Mouse (Mus musculus): ENCODE results near the gene Nfkbie.

The Nfkbie gene

DNA sequence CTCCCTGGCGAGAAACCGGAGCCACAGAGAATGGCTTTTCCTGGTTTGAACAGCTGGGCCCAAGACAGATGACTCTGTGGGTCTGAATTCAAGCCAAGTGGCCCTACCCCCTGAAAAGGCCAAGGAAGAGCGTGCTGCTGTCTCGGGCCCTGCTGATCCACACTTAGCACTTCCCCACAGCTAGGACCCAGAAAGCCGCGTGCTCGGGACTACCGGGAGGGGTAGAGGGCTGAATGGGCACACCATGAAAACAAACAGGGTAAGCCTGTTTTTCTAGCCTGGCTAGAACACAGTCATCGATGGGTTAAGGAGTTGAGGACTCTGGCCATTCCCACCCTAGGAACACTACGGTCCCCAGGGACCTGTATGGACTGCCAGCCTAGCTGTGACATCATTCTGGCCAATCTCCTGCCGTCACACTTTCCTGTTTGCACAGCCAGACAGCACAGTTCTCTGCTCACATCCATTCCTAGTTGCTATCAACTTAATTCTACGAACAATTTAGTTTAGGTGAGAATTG, 25.5 kb downstream of the Nfkbie start:
- no peak for DNase-seq (ENCODE audit: low spot score in 2 of 2)

DNA sequence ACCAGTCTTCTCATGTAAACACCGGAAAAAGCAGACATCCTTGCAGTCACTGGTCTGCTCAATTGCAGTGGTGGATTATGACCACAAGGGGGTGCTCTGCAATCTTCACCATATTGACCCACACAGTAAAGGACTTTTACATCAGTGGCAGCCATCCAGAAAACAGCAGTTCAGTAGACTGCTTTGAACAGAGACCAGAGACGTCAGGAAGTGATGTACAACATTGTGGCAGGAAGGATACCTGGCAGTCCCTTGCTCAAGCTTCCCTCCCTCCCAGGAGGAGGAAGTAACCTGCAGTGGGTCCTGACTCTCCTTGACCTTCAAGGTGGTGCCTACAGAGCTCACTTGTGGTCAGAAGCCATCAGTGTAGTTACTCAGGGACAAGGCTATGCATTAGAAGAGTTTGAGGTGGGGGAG, 26.1 kb downstream of the Nfkbie start:
- peak; percentile 47 to 73 for DNase-seq (ENCODE audit: low spot score in 2 of 2)

DNA sequence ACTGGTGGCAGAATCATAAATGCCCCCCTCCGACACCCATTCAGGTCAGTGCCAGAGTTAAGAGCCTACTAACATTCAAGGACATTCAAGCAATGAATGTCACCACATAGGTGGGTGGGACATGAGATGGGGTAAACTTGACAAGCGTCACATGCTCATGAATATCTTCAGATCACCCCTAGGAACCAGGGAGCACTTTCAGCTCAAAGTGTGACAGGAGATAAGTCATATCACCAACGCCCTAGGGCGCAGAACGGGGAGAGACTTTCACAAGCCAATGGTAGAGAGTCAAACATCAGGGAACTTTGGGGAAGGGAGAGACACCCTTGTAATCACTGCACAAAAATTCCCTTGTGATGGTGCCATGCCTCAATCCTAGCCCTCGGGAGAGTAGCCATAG, 26.7 kb downstream of the Nfkbie start:
- no peak for DNase-seq (ENCODE audit: low spot score in 2 of 2)

DNA sequence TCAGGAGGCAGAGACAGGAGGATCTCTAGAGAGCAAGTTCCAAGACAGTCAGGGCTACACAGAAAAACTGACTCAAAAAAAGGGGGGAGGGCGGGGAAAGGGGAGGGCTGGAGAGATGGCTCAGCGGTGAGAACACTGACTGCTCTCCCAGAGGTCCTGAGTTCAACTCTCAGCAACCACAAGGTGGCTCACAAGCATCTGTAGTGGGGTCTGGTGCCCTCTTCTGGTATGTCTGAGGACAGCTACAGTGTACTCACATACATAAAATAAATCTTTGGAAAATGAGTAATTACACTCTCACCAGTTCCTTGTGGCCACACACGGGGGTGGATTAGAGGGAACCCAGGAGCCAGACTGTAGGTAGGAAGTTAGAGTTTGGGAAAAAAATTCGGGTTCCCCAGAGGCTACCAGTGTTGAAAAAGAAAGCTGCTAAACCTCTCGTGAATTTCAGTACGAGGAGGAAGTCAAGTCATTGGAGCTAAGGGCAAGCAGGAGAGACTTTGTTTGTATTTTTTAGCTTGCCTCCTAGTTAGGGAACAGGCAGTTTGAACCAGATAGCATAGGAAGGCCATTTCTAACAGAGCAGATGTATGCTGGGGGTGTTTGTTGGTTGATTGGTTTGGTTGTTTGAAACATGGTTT, 27.3 kb downstream of the Nfkbie start:
- no peak for DNase-seq (ENCODE audit: low spot score in 2 of 2)

DNA sequence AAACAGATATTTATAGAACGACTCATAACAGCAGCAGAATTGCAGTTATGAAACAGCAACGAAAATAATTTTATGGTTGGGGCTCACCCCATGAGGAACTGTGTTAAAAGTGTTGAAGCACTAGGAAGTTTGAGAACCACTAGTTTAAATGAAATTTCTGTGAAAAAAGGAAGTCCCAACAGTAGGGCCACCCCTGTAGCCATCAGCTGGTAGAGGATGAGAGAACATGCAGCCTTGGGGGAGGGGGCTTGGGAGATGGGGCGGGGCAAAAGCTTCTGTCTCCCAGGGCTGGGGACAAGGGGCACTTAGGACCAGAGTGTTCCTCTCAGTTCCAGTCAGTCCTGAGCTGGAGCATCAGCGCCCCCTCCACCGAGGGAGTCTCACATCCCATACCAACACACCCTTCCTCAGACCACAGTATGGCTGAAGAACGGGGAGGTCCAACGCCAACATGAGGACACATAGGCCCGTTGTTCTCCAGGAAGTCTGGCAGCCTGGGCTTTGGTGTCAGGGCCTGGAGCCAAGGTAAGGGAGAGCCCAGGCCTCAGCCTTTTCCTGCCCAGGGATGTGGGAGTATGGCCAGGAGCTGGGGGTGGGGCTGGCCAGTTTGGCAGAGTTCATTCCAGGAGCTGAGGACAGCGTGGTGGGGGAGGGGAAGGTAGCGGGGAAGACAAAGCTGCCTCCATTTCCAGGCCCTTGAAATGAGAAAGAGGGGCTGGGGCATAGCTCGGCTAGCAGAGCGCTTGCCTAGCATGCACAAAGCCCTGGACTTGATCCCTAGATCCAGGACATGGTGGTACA, 28.8 kb downstream of the Nfkbie start:
- DNase-seq (ENCODE audit: low spot score in 2 of 2) = no peak

DNA sequence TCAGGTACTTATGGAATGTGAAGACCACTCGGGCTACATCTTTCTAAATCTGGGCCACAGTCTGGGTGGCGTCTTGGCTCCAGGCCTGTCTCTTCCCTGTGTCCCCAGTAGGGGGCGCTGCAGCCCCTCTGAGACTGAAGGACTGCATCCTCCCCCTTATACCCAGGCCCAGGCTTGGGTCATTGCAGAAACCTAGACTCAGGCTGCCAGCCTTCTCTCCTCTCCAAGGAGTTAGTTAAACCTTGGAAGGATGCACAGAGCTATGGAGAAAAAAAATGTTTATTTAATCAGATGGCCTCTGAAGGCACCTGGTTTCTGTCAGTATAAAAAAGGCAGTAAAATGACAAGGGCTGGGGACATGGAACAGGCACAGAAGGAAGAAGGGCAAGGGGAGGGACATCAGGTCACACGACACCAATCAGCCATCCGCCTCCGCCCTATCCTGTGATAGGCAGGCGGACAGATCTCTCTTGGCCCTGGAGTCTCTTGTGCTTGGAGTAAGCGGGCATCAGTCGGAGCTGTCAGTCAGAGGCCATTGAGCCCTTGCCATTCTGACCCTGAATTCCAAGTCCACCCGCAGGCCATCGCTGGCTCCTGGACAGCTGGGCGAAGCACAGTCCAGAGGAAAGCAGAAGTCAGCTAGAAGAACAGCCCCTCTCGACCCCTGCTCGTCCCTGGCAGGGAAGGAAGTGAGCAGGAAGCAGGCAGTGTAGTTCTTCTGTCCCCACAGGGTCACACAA, 29.6 kb downstream of the Nfkbie start:
- DNase-seq (ENCODE audit: low spot score in 2 of 2) = peak; percentile 40 to 69

DNA sequence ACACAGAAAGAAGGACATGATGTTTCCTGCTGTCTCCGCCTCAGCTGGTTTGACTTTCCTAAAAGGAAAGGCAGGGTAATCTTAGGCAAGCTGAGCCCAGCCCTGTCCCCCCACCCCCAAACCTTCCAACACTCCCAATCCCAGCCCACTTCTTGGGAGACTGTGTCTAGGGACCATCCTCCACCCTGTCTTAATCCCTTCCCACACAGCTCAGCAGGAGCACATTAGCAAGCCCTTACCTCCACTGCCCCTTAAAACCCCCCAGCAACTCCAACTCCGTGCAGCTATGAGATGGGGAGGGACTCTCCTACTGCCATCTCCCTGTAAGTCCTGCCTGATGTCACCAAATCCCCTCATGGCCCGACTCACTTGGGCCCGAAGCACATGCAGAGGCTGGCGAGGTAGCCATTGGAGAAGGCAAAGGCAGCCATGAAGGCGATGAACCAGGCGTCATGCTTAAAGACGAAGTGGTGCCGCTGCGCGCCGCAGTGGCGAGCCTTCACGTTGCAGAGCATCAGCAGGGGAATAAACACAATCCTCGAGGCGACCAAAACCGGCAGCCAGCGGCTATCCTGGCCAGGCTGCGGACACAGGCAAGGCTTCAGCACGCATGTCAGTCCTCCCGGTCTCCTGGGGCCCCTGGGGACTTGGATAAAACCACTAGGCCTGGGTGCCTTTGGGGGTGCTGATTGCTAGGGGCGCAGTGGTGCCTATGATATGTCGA, 30.4 kb downstream of the Nfkbie start:
- DNase-seq (ENCODE audit: low spot score in 2 of 2) = no peak

DNA sequence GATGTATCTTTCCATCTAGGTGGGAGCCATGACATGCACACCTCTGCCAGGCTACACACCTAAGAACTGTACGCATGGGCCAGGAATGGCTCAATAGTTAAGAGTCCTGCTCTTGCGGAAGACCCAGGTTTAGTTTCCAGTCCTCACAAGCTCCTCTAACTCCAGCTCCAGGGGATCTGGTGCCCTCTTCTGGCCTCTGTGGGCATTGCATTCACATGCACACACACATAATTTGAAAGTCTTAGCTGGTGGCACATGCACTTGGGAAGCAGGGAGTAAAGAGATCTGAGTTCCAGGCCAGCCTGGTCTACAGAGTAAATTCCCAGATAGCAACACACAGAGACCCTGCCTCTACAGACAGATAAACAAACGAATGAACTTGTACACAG, 30.9 kb downstream of the Nfkbie start:
- no peak for DNase-seq (ENCODE audit: low spot score in 2 of 2)

DNA sequence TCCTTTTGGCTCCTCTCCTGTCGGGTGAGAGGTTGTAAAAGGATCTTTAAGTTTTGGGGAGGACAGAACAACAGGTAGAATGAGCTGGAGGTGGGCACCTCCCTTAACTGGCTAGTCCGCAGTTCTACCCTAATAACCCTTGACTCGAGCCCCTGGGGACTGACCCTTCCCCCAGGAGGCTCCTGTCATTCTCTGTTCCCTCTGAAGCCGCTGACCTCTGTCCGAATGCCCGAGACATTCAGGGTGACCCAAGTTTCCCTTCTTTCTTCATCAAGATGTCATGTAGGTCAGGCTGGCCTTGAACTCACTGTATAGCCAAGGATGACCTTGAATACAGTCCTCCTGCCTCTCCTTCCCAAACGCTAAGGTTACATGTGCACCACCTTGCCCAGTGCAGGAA, 32.9 kb downstream of the Nfkbie start:
- DNase-seq (ENCODE audit: low spot score in 2 of 2) = no peak

DNA sequence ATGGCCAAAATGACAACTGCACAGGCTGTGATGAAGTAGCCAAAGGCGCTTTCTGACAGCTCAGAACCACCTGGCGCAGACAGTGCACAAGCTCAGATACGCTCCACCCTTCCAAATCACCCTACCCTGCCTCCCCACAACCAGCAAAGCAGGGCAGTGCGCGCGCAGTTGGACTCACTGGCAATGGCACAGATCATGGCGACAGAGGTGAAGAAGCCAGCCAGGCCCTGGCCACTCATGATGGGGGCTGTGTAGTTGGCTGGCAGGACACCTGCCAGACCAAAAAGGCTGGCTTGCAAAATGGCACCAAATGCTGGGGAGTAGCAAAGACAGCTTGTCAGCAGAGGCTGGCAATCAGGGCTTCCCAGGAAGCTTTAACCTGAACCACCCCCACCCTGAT, 33.7 kb downstream of the Nfkbie start:
- DNase-seq (ENCODE audit: low spot score in 2 of 2) = no peak

DNA sequence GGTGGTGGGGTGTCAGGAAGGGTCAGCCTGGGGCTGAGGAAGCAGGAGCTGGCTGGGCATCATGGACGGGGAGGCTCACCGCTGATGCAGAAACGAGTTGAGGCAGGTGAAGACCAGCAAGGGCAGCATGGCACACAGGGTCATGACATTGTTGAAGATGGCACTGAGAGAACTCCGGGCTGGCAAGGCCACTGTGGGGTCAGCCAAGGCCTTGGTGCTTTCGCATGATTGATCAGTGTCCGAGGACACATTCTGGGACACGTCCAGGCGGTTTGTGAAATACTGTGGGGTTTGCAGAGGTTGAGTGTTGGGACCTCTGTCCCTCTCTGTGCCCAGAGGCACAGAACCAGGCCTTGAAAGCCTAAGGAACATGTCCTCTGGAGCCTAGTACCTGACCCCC, 34.3 kb downstream of the Nfkbie start:
- DNase-seq (ENCODE audit: low spot score in 2 of 2) = no peak

DNA sequence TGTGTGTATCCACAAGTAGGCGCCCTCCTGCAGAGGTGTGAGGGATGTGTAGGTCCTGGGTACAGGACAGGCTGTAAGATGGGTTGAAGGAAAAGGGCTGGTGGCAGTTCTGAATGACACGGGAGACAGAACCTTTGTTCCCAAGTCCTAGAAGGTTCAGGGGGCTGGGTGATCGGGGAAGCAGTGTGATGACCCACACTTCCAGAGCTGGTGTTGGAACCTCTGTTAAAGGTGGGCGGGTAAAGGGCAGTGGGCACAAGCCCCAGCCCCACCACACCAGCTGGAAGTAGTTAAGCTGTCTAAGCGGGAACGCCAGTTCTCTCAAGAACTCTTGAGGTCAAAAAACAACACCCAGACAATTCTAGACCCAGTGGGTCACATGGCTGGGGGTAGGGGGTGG, 34.9 kb downstream of the Nfkbie start:
- DNase-seq (ENCODE audit: low spot score in 2 of 2) = no peak

DNA sequence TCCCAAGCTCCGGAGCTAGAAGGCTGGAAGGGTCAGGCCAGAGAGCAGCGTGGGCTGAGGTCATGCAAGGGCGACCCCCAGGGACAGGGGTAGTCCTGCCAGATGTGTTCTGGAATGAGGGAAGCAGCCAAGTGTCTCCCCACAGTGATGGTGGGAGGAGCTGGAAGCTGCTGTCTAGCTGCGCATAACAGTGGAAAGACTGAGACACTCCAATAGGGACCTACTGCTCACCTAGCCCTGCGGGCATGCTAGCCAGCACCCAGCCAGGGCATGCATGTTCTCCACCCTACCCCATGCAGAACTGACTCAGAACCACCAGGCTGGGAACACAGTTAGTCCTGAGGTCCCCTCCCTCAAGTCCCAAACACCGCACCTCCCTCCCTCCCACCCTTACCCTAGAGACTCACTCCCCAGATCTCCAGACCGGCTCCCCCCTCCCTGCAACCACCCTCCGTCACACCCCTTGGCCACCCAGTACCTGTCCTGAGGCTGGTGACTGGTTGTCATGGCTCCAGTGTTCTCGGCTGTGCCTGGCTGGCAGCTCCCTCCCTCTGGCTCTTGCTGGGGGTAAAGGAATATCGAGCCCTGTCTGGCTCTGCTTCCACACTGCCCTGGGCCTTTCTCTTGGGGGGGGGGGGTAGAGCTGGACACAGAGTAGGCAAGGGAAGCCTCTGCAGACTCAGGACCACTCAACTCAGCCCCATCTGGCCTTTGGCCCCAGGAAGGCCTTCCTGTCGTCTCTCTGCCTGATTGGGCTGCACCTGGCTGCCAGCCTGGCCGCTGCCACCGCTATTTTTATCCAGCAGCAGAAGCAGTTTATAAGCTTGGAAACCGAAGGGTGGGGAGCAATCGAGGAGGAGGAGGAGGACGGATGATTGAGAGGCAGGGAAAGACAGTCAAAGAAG, 36.5 kb downstream of the Nfkbie start:
- DNase-seq (ENCODE audit: low spot score in 2 of 2) = no peak

DNA sequence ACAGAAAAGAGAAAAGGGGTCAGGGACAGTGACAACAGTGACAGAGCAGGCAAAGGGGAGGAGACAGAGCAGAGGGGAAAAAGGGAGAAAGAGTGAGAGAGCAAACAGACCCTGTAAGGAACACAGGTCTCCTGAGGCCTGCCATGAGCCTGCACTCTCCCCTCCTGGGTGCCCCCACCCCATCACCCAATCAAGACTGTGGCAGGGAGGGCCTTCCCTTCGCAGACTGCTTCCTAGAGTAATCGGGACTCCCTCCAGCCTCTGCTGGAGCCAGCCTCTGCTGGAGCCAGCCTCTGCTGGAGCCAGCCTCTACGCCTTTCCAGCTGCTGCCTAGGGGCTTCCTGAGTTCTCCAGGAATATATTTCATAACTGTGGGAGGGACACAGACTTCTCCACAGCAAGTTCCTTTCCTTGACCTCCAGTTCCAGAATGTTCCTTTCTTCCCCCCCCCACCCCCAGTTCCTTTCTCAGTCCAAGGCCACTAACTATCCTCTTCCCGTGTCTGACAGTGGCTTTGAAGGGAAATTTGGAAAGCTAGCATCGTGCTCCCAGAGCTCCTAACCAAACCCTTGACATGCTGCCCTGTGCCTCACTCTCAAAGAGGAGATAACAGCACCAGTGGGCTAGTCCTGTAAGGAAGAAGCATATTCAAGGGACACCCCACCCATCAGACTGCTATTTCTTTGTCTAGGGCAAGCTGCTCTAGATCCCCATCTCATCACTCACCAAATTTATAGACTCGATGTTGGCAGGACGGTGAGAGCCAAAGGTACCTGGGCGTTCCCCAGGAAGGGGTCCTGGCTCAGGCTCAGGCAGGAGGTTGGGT, 37.3 kb downstream of the Nfkbie start:
- DNase-seq (ENCODE audit: low spot score in 2 of 2) = no peak

DNA sequence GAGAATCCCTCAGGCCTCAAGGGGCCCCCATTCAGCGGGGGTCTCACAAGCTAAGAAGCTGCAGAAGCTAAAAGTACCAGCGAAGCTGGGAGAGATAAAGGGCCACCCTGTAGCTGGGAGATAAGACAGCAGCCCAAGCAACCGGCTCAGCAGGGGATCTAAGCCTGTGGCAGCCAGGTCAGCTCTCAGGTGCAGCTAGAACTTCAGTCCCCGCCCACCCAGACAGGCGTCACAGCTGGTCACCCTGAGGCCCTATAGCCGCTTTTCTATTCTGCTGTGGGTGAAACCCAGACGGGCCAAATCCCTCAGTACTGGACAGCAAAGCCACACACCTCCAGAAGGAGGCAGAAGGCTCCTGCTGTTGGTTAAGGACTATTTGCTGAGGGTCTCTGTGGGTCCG, 38.0 kb downstream of the Nfkbie start:
- peak; percentile 43 to 48 for DNase-seq (ENCODE audit: low spot score in 2 of 2)

DNA sequence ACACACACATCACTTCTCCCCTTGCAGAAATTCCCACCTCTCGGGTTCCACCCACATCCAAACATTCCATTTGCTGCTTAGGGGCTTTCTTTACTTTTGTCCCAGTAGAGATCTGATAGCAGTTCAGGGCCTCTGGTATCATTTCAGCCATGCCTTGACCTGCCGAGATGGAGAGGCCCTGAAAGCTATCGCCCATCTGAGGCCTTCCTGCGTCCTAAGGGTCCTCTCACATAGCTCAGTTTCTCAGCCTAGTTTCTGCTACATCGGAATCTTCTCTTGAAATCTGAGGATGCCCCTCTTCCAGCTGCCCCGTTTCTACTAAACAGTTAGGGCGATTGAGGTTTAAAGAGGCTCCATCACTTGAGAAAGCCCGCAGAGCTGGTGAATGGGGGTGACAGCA, 38.7 kb downstream of the Nfkbie start:
- DNase-seq (ENCODE audit: low spot score in 2 of 2) = no peak

DNA sequence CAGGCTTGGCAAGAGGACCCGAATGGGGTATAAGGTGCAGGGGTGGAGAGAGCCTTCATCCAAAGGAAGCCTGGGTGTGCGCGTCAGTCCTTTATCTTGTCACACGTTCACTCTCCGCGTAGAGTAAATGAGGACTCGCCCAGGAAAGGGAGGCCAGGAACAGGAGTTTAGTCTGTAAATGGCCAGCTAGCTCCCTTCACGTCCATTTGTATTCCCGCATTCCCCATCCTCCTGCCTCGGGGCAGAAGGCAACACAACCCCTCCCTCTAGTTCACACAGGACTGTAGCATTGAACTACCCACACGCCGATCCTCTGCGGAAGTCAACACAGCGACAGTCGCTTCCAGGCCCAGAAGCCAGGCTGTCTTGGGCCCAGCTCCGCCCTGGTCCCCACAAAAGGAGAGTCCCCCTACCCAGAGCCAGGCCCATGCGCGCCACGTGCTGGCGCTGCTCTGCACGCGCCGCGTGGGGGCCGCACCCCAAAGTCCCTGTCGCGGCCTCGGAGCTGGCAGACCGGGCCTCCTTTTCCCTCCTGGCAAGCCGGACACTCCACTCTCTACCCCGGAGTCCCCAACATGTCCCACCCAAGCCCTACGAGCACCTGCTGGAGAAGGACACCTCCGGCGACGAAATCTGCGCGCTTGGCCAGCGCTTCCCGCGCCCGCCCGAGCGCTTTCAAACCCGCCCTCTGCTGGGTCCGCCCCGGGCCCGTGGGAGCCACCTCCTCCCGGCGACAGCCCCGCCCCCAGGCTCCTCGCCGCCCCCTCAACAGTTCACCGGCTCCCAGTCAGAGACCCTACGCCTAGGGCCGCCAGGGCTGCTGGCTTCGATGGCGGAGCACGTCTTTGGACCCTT, 39.6 kb downstream of the Nfkbie start:
- peak; percentile 67 to 77 for DNase-seq (ENCODE audit: low spot score in 2 of 2)

DNA sequence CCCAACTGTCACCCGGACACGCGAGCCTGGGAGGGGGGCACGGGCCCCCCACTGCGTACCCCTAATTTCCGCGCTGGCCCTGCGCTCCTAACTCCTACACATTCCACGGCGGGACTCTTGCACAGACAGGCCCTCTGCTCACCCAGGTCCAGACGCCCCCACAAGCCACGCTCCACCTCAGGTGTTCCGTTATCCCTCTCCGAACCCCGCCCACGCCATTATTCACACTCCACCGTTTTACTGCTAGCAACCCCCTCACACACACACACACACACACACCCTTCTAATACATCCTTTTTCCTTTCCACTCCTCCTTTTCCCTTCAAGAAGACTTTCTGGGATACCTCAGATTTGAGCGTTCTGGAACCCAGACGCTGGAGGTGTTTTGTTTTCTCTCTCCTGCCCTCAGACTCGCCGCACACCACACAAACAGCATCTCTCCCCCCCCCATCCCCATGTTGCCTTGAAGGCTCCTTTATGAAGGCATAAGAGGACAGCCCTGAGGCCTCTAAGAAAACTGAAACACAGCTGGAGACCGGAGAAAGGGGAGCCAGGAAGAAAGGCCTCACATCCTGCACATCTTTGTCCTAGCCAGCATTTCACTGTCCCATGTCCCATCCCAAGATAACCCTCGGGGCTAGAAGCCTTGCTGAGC, 40.4 kb downstream of the Nfkbie start:
- DNase-seq (ENCODE audit: low spot score in 2 of 2) = no peak
